Mouse (Mus musculus) liver, embryonic 16.5 days (tissue): ENCODE results near the gene Mapk14. TPM values are rescaled to one million over a fixed set of nuclear protein-coding genes. Genes with fewer than 3 reads are reported as not detected.

Experiments
- ATAC-seq: fragments of 200-750 bp; cut with Nextera tagmentation; 2 replicates; pipeline ENCODE4 v1.8.0; 2017; ENCODE audit warnings: low read depth, mild to moderate bottlenecking, moderate number of reproducible peaks, moderate library complexity
- H3K27ac ChIP-seq: fragments of 300-500 bp; sonication (generic); 2 replicates; pipeline ENCODE4 v1.5.1; 2014; ENCODE audit warnings: mild to moderate bottlenecking, low read length
- H3K27me3 ChIP-seq: fragments of 300-500 bp; sonication (generic); 2 replicates; pipeline ENCODE4 v1.6.1; 2014; ENCODE audit warnings: low read depth, low read length, mixed read lengths; ENCODE audit not compliant: control insufficient read depth, insufficient read depth
- H3K36me3 ChIP-seq: fragments of 300-500 bp; sonication (generic); 2 replicates; pipeline ENCODE4 v1.6.1; 2014; ENCODE audit warnings: mild to moderate bottlenecking; ENCODE audit not compliant: control insufficient read depth, insufficient read depth
- H3K4me1 ChIP-seq: fragments of 300-500 bp; sonication (generic); 2 replicates; pipeline ENCODE4 v1.6.1; 2014; ENCODE audit warnings: low read depth, low read length, mixed read lengths; ENCODE audit not compliant: control insufficient read depth
- H3K4me2 ChIP-seq: fragments of 300-500 bp; sonication (generic); 2 replicates; pipeline ENCODE4 v1.6.1; 2014; ENCODE audit warnings: low read depth, low read length, mixed read lengths
- H3K4me3 ChIP-seq: fragments of 300-500 bp; sonication (generic); 2 replicates; pipeline ENCODE4 v1.5.1; 2014; ENCODE audit warnings: low read depth, mild to moderate bottlenecking, low read length
- H3K9ac ChIP-seq: fragments of 300-500 bp; sonication (generic); 2 replicates; pipeline ENCODE4 v1.6.1; 2014; ENCODE audit warnings: low read depth, low read length
- H3K9me3 ChIP-seq: fragments of 300-500 bp; sonication (generic); replicated peaks from 2 replicates; pipeline ENCODE4 v1.6.1; 2016; ENCODE audit warnings: low read length; ENCODE audit not compliant: control insufficient read depth
- WGBS: fragments of 180-500 bp; shearing (Covaris S2); extraction: QIAGEN DNeasy Blood & Tissue Kit; methylation state at CpG from one replicate; pipeline ENCODE4 v1.1.7; 2014; ENCODE audit not compliant: insufficient replicate concordance; 5-methylcytosine and 5-hydroxymethylcytosine counted together
- polyA plus RNA-seq: library from polyadenylated mRNA; unstranded; fragments of >200 nt; fragmentation: Nextera tagmentation; extraction: Ambion mirVana; gene quantifications from 2 replicates; pipeline ENCODE4 v1.2.1, GENCODE M21; 2015

The Mapk14 gene
- polyA plus RNA-seq, 1 experiment from 2014 or later, result 25.9 TPM

DNA sequence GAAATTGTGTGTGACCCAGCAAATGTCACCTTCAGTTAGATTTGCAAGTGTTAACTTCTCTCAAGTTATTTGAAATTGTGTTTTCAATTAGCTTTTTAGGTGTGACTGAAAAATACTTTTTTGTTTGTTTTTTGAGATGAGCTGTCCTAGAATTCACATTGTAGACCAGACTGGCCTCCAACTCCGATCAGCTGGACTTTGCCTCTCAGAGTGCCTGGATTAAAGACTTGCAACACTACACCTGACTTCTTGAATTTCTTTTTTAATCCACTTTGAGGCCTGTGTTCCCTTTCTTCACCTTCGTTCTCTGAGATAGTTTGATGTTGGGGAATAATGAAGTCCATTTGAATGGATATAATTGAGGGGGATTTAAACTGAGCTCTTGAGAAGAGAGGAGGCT, 2.9 kb downstream of the Mapk14 start:
- no peak for ATAC-seq
- Histone ChIP-seq H3K4me1 (peaks cover 65% of the 10 kb centered on the region), H3K27ac (peak overlapping the region; percentile 95), H3K4me2 (peak overlapping the region; percentile 71; the same call in 1 of the 2 replicates), H3K9me3 (no peaks in the 10 kb centered on the region), H3K27me3 (no peaks in the 10 kb centered on the region), H3K4me3 (no peak overlapping the region), H3K36me3 (no peaks in the 10 kb centered on the region), H3K9ac (peak overlapping the region; percentile 21; the same call in 1 of the 2 replicates)
- 66% methylated on average over 2 of the region's 2 CpGs for WGBS

DNA sequence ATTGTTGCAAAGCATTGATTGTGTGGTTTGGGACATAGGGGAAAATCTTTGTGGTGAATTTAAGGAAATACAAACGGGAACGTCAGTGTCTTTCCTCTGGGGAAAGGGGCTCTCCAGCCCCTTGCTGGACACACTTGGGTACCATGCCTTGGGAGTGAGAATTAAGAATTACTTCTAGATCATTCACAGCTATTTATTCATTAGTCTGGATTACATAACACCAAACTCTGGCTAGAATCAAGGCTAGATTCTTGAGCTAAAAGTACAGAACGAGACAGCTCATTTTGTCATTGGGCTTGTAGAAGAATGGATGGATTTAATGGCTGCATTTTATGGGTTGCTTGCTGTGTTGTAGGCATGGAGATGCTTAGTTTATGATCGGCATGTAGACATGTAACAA, 3.7 kb downstream of the Mapk14 start:
- no peak overlapping the region for H3K4me3 ChIP-seq
- no peaks in the 10 kb centered on the region for H3K36me3 ChIP-seq
- no peaks in the 10 kb centered on the region for H3K9me3 ChIP-seq
- no peaks in the 10 kb centered on the region for H3K27me3 ChIP-seq
- no peak for ATAC-seq
- WGBS, result 52% methylated on average over 4 of the region's 4 CpGs
- H3K4me2 ChIP-seq, result no peak overlapping the region
- H3K27ac ChIP-seq, result 0 out of 2 replicates have a peak overlapping the region, but pooled peaks have one; percentile 16
- H3K9ac ChIP-seq, result no peak overlapping the region
- H3K4me1 ChIP-seq, result peaks cover 62% of the 10 kb centered on the region

DNA sequence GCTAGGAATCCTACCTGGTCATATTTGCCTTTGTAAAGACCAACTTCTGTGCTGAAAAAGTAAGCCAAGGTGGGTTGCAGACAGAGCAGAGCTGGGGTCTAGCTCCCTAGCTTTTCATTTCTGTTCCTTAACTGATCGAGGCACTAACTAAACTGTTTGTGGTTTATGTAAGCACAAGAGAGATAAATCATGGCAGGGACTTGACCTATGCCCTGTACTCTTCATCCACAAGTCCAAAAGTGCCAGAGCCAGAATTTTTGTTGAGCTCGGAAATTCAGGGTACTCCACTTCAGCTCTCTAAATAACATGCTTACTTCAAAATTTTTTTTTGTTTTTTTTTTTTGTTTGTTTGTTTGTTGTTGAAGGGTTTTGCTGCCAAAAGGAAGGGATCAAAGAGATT, 5.5 kb downstream of the Mapk14 start:
- Histone ChIP-seq H3K4me2 (peak overlapping the region; percentile 21), H3K27ac (0 out of 2 replicates have a peak overlapping the region, but pooled peaks have one; percentile 33), H3K4me3 (no peak overlapping the region), H3K27me3 (no peaks in the 10 kb centered on the region), H3K9ac (no peak overlapping the region), H3K4me1 (peaks cover 55% of the 10 kb centered on the region), H3K9me3 (no peaks in the 10 kb centered on the region), H3K36me3 (no peaks in the 10 kb centered on the region)
- 10% methylated on average over 2 of the region's 2 CpGs for WGBS
- ATAC-seq, result no peak

DNA sequence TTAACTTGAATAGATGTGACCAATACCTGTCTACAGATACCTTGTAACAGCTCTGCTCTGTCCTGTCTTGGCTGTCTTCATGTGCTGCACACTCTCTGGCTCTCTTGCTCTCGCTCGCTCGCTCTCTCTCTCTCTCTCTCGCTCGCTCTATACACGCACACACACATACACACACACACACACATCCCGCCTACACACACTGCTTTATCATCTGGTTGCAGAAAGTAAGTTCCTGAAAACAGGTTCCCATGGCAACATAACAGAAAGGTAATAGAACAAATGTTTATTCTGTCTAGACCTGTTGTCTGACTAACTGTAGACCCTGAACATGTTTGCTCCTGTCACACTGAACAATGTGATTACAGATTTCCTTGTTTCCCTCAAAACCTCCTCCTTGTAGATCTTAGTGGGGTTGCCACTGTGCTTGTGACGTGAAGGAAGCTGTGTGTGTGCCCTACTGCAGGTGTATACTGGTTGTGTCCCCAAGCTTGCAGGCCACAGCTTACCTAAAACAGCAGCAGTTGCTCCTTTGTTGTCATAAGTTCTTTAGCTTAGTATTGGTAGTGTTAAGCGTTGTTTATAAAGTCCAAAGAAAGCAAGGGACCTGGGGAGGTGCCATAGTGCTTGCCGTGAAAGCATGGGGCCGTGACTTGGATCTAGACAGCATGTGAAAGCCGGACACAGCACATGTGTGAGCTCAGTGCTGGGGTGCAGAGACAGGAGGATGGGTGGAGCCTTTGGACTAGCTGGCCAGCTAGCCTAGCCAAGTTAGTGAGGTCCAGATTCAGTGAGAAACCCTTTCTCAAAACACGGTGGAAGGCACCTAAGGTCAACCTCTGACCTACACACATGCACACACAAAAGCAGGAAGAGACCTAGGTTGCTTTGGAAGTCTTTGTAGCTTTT, 6.4 kb downstream of the Mapk14 start:
- peak overlapping the region; percentile 67 for H3K27ac ChIP-seq
- peak overlapping the region; percentile 15; the same call in 1 of the 2 replicates for H3K9ac ChIP-seq

DNA sequence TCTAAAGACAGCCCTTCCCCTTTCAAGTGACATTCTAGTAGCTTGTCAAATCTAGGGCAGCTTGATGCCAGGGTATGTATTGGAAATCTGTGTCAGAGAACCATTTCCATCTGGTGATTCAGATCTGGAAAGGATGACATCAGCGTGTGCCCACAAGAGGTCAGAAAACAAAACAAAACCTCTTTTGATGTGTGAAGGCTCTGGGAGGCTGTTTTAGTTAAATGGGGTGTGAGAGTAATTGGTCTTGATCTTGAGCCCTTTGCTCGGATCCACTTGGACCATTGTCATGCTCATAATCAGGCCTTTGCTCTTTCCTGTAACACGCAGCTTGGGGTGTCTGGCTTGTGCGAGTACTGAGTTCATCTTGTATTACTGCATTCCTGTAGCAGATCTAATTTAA, 7.1 kb downstream of the Mapk14 start:
- H3K9ac ChIP-seq, result no peak overlapping the region
- H3K4me3 ChIP-seq, result no peak overlapping the region
- ATAC-seq, result no peak
- 60% methylated on average over 4 of the region's 4 CpGs for WGBS
- peak overlapping the region; percentile 25; the same call in 1 of the 2 replicates for H3K27ac ChIP-seq
- H3K36me3 ChIP-seq, result no peaks in the 10 kb centered on the region
- no peak overlapping the region for H3K4me2 ChIP-seq
- no peaks in the 10 kb centered on the region for H3K27me3 ChIP-seq
- peaks cover 52% of the 10 kb centered on the region for H3K4me1 ChIP-seq
- no peaks in the 10 kb centered on the region for H3K9me3 ChIP-seq

More for the DNA sequence above, 6.4 kb downstream of the Mapk14 start:
- no peaks in the 10 kb centered on the region for H3K27me3 ChIP-seq
- H3K4me3 ChIP-seq, result 0 out of 2 replicates have a peak overlapping the region, but pooled peaks have one; percentile 7
- peak; percentile 59 for ATAC-seq
- peaks cover 60% of the 10 kb centered on the region for H3K4me1 ChIP-seq
- 28% methylated on average over 13 of the region's 13 CpGs for WGBS
- peak overlapping the region; percentile 1 for H3K4me2 ChIP-seq
- no peaks in the 10 kb centered on the region for H3K9me3 ChIP-seq
- H3K36me3 ChIP-seq, result no peaks in the 10 kb centered on the region

DNA sequence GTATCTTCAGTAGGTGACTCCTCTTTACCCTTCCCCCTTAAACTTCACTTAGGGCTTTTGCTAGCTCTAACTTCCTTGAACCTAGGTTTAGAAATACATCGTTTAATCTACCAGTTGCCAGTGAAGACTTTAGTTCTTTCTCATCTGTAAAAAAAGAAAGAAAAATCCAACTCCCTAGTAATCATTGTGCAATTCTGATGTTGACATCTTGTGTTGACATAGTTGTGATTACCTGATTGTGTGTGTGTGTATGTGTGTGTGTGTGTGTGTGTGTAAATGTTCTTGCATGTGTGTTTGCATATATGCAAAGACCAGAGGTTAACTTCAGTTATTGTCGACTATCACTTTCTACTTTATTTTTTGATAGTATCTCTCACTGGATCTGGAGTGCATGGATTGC, 7.5 kb downstream of the Mapk14 start:
- no peak for ATAC-seq
- no peak overlapping the region for H3K4me2 ChIP-seq
- H3K9me3 ChIP-seq, result no peaks in the 10 kb centered on the region
- H3K4me3 ChIP-seq, result no peak overlapping the region
- H3K9ac ChIP-seq, result no peak overlapping the region
- 48% methylated on average over 2 of the region's 2 CpGs for WGBS
- H3K27me3 ChIP-seq, result no peaks in the 10 kb centered on the region
- H3K27ac ChIP-seq, result no peak overlapping the region
- H3K36me3 ChIP-seq, result no peaks in the 10 kb centered on the region
- peaks cover 48% of the 10 kb centered on the region for H3K4me1 ChIP-seq

DNA sequence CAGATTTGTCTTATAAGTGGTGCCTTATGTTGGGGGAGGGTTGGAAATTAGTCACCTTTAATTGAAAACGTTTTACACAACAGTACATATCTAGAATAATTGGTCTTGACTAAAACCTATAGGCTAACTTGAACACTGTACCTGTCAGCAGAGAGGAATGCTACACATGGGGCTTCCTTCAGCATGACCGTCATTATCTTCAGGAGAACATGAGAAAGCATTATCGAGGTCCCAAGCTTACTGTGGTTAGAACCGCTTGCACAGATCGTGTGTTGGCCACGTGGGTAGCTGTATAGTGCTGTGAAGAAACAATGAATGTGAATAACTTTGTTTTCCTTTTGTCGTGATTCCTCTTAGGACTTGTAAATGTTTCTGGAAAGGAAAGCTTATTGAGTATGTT, 8.7 kb downstream of the Mapk14 start:
- Histone ChIP-seq H3K4me2 (no peak overlapping the region), H3K9me3 (no peaks in the 10 kb centered on the region), H3K9ac (no peak overlapping the region), H3K27ac (no peak overlapping the region), H3K4me1 (peaks cover 43% of the 10 kb centered on the region), H3K36me3 (no peaks in the 10 kb centered on the region), H3K4me3 (no peak overlapping the region), H3K27me3 (no peaks in the 10 kb centered on the region)
- 16% methylated on average over 7 of the region's 7 CpGs for WGBS
- no peak; the same call in 1 of the 2 replicates for ATAC-seq

DNA sequence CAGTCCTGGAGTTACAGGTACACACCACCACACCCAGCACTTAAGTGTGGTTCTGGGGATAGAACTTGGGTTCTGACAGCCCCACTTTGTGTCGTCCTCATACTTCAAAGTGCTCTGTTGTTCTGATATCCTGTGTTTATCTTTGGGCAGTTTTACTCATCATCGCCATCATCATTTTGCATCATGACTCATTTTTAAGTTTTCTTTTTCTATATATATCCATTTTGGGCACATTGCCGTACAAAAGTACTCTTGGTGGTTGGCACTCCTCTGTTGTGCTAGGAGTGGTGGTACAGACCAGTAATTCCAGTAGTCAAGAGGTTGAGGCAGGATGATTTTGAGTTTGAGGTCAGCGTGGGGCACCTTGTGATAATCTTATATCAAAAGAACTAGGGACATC, 10.0 kb downstream of the Mapk14 start:
- no peak for ATAC-seq
- Histone ChIP-seq H3K9ac (no peak overlapping the region), H3K27ac (no peak overlapping the region), H3K9me3 (no peaks in the 10 kb centered on the region), H3K4me1 (peaks cover 34% of the 10 kb centered on the region), H3K27me3 (no peaks in the 10 kb centered on the region), H3K4me2 (no peak overlapping the region), H3K4me3 (no peak overlapping the region), H3K36me3 (no peaks in the 10 kb centered on the region)
- WGBS, result 68% methylated on average over 4 of the region's 4 CpGs

DNA sequence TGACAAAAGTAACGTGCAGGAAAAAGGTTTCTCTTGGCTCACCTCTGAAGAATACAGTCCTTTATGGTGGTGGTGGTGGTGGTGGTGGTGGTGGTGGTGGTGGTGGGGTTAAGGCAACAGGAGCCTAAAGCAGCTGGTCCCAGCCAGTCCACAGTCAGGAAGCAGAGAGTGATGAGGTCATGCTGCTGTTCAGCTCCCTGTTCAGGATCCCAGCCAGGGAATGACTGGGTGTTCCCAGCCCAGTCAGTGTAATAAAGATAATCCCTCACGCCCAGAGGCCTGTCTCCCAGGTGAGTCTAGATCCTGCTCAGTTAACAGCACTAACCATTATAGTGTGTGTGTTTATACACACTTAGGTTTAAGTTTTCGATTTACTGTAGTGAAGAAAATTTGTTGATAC, 10.6 kb downstream of the Mapk14 start:
- H3K4me1 ChIP-seq, result peaks cover 32% of the 10 kb centered on the region
- H3K4me2 ChIP-seq, result no peak overlapping the region
- no peak overlapping the region for H3K27ac ChIP-seq
- ATAC-seq, result no peak
- no peak overlapping the region for H3K9ac ChIP-seq
- H3K9me3 ChIP-seq, result no peaks in the 10 kb centered on the region
- no peaks in the 10 kb centered on the region for H3K36me3 ChIP-seq
- 64% methylated on average over 3 of the region's 3 CpGs for WGBS
- H3K4me3 ChIP-seq, result no peak overlapping the region
- H3K27me3 ChIP-seq, result no peaks in the 10 kb centered on the region
